In genomic region chr15:79577671-79578426, GRCm38 (mm10) we compare ENCODE assay signal across 14 mouse cellular contexts. TPM values are rescaled to one million over a fixed set of nuclear protein-coding genes. Genes with fewer than 3 reads are reported as not detected.
DNase-seq lines count a peak whose midpoint lies in the region; ATAC-seq and TF ChIP-seq lines count a peak whose summit lies in the region.
"Had no signal": no experiment of that assay in that cellular context is flagged by ENCODE, and none has a peak within 500 bp of the region (broad histone marks: within the 10 kb centered on the region; RNA-seq: fewer than 3 reads in every experiment).

No protein-coding gene starts in this region.

- no peak overlapping the region for H3K9ac ChIP-seq in forebrain, postnatal 0 days
- no peak overlapping the region for H3K9ac ChIP-seq in forebrain, embryonic 12.5 days
- no peak overlapping the region for H3K9ac ChIP-seq in stomach, postnatal 0 days (ENCODE audit: low read length)
- H3K9ac ChIP-seq: midbrain, embryonic 12.5 days had no signal

- H3K9me3 ChIP-seq in forebrain, postnatal 0 days (ENCODE audit: low read length), result no peaks in the 10 kb centered on the region
- H3K9me3 ChIP-seq in forebrain, embryonic 12.5 days, result no peaks in the 10 kb centered on the region
- no peaks in the 10 kb centered on the region for H3K9me3 ChIP-seq in stomach, postnatal 0 days (ENCODE audit: control insufficient read depth, low read length)
- H3K9me3 ChIP-seq: midbrain, embryonic 12.5 days had no signal

- ATAC-seq in forebrain, postnatal 0 days, result no peak
- ATAC-seq in forebrain, embryonic 12.5 days (ENCODE audit: low FRiP score), result no peak
- ATAC-seq in stomach, postnatal 0 days (ENCODE audit: low FRiP score, low TSS enrichment), result no peak

- TF ChIP-seq CTCF in forebrain, postnatal 0 days (IDR thresholded peaks at IDR 0.05; ENCODE audit: low read depth), result no peak
- no peak for TF ChIP-seq CTCF in brain, embryonic 14.5 days (IDR thresholded peaks at IDR 0.05; ENCODE audit: borderline replicate concordance, extremely low read depth, insufficient read depth, insufficient read length)
- no peak for TF ChIP-seq CTCF in olfactory bulb, adult 2 months (IDR thresholded peaks at IDR 0.05; ENCODE audit: insufficient read depth, low read depth, low read length)
- no peak for TF ChIP-seq CTCF in stomach, postnatal 0 days (IDR thresholded peaks at IDR 0.05; ENCODE audit: low read depth)

- no peak overlapping the region for H3K4me2 ChIP-seq in forebrain, postnatal 0 days (ENCODE audit: low read depth)
- no peak overlapping the region for H3K4me2 ChIP-seq in forebrain, embryonic 12.5 days
- no peak overlapping the region for H3K4me2 ChIP-seq in stomach, postnatal 0 days (replicated peaks; ENCODE audit: low read depth)
- H3K4me2 ChIP-seq: midbrain, embryonic 12.5 days had no signal

- no peak for TF ChIP-seq EP300 in stomach, postnatal 0 days (optimal IDR thresholded peaks at IDR 0.05)

- no peaks in the 10 kb centered on the region for H3K27me3 ChIP-seq in forebrain, postnatal 0 days (ENCODE audit: insufficient read depth, low read length)
- no peaks in the 10 kb centered on the region for H3K27me3 ChIP-seq in forebrain, embryonic 12.5 days
- no peaks in the 10 kb centered on the region for H3K27me3 ChIP-seq in stomach, postnatal 0 days (ENCODE audit: control insufficient read depth, insufficient read depth, low read length)
- H3K27me3 ChIP-seq: midbrain, embryonic 12.5 days had no signal

- peak overlapping the region; percentile 10; the same call in 1 of the 2 replicates for H3K27ac ChIP-seq in forebrain, postnatal 0 days (ENCODE audit: low read depth, low read length)
- H3K27ac ChIP-seq in forebrain, embryonic 12.5 days, result no peak overlapping the region
- peak overlapping the region; percentile 92 for H3K27ac ChIP-seq in olfactory bulb, adult 2 months (ENCODE audit: insufficient read depth, low read depth, low read length)
- H3K27ac ChIP-seq in stomach, postnatal 0 days (replicated peaks), result no peak overlapping the region; the same call in 1 of the 2 replicates
- H3K27ac ChIP-seq: midbrain, embryonic 12.5 days had no signal

- peak; percentile 6 for DNase-seq in forebrain, postnatal 0 days
- peak; percentile 68 for DNase-seq in 416B (ENCODE audit: low read depth)
- DNase-seq in brain, embryonic 14.5 days (ENCODE audit: low read depth), result peak; percentile 5
- DNase-seq in urinary bladder, postnatal 14 days (ENCODE audit: low spot score), result no peak
- DNase-seq in stomach, postnatal 0 days (ENCODE audit: low spot score), result no peak
- no peak for DNase-seq in c-Kit-positive CD71-positive TER-119-positive erythroid progenitor cells, embryonic 14.5 days (ENCODE audit: low spot score)
- DNase-seq: adrenal gland, postnatal 25 days; cerebellum, adult 18-20 months; kidney, adult 11 months; retina, postnatal 1 day had no signal

- no peaks in the 10 kb centered on the region for H3K4me1 ChIP-seq in forebrain, postnatal 0 days (ENCODE audit: insufficient read depth)
- H3K4me1 ChIP-seq in forebrain, embryonic 12.5 days, result no peaks in the 10 kb centered on the region
- peaks cover 2% of the 10 kb centered on the region; the same call in 1 of the 2 replicates for H3K4me1 ChIP-seq in olfactory bulb, adult 2 months (ENCODE audit: control insufficient read depth, insufficient read depth, low read length)
- no peaks in the 10 kb centered on the region for H3K4me1 ChIP-seq in stomach, postnatal 0 days (replicated peaks; ENCODE audit: control insufficient read depth, insufficient read depth)
- H3K4me1 ChIP-seq: midbrain, embryonic 12.5 days had no signal

- no peak overlapping the region for H3K4me3 ChIP-seq in forebrain, postnatal 0 days (ENCODE audit: low read depth, low read length)
- no peak overlapping the region for H3K4me3 ChIP-seq in forebrain, embryonic 12.5 days (replicated peaks)
- no peak overlapping the region for H3K4me3 ChIP-seq in olfactory bulb, adult 2 months (ENCODE audit: insufficient read depth, low read depth, low read length)
- H3K4me3 ChIP-seq in stomach, postnatal 0 days (ENCODE audit: low read depth, low read length), result no peak overlapping the region
- H3K4me3 ChIP-seq: midbrain, embryonic 12.5 days had no signal

- H3K36me3 ChIP-seq in forebrain, postnatal 0 days (ENCODE audit: insufficient read depth), result no peaks in the 10 kb centered on the region
- no peaks in the 10 kb centered on the region for H3K36me3 ChIP-seq in forebrain, embryonic 12.5 days (replicated peaks)
- no peaks in the 10 kb centered on the region for H3K36me3 ChIP-seq in stomach, postnatal 0 days (ENCODE audit: control insufficient read depth, insufficient read depth, low read length)
- H3K36me3 ChIP-seq: midbrain, embryonic 12.5 days had no signal

- no peak for TF ChIP-seq POLR2A in brain, embryonic 14.5 days (IDR thresholded peaks at IDR 0.05; ENCODE audit: borderline replicate concordance, extremely low read depth, insufficient read depth, insufficient read length, poor library complexity, severe bottlenecking)
- TF ChIP-seq POLR2A in olfactory bulb, adult 2 months (IDR thresholded peaks at IDR 0.05; ENCODE audit: insufficient read depth, low read depth, low read length), result no peak

- WGBS in forebrain, postnatal 0 days, result 42% methylated on average over 6 of the region's 6 CpGs
- WGBS in forebrain, embryonic 12.5 days, result 51% methylated on average over 6 of the region's 6 CpGs
- WGBS in olfactory bulb, adult 2 months, result 27% methylated on average over 6 of the region's 6 CpGs
- WGBS in stomach, postnatal 0 days, result 44% methylated on average over 6 of the region's 6 CpGs

RNA-seq across cellular contexts. Expression of gene Dmc1, which starts 27.1 kb away (rescaled TPM):
- total RNA-seq in forebrain, postnatal 0 days (2014; rRNA removed), result 1.8 and 3.2 TPM in 2 replicates
- 0.44 and 0.49 TPM in 2 replicates for polyA plus RNA-seq in forebrain, postnatal 0 days (2015; fragmentation: Nextera tagmentation; extraction: Ambion mirVana)
- 1.4 and 1.8 TPM in 2 replicates for polyA plus RNA-seq in forebrain, embryonic 12.5 days (2016; fragmentation: Nextera tagmentation; extraction: Ambion mirVana)
- 4.0 and 5.0 TPM in 2 replicates for polyA plus RNA-seq in brain, embryonic 14.5 days (2012; rRNA removed)
- not detected in 2 replicates for polyA plus RNA-seq in olfactory bulb, adult 2 months (2012; ENCODE audit: insufficient read depth, insufficient read length, low replicate concordance, missing spikeins)
- polyA plus RNA-seq in stomach, postnatal 0 days (2015; fragmentation: Nextera tagmentation; extraction: Ambion mirVana), result 1.6 and 1.7 TPM in 2 replicates
- polyA plus RNA-seq: liver, adult 2 months had no signal

RNA-seq across cellular contexts. Expression of gene Ddx17, which starts 31.3 kb away (rescaled TPM):
- total RNA-seq in forebrain, postnatal 0 days (2014; rRNA removed), result 373 and 392 TPM in 2 replicates
- 21.5 and 26.5 TPM in 2 replicates for polyA plus RNA-seq in forebrain, postnatal 0 days (2015; fragmentation: Nextera tagmentation; extraction: Ambion mirVana)
- polyA plus RNA-seq in forebrain, embryonic 12.5 days (2016; fragmentation: Nextera tagmentation; extraction: Ambion mirVana), result 76.2 and 77.5 TPM in 2 replicates
- polyA plus RNA-seq in brain, embryonic 14.5 days (2012; rRNA removed), result 721 and 963 TPM in 2 replicates
- 399 and 583 TPM in 2 replicates for polyA plus RNA-seq in olfactory bulb, adult 2 months (2012; ENCODE audit: insufficient read depth, insufficient read length, low replicate concordance, missing spikeins)
- 15.5 and 17.1 TPM in 2 replicates for polyA plus RNA-seq in stomach, postnatal 0 days (2015; fragmentation: Nextera tagmentation; extraction: Ambion mirVana)

Comparison
In these comparisons a context has a peak if more than half of its experiments do, and no peak if none do; other contexts are left out.
1. H3K27ac ChIP-seq: peak in forebrain, postnatal 0 days (single experiment) and olfactory bulb, adult 2 months (single experiment); none in forebrain, embryonic 12.5 days (single experiment) and stomach, postnatal 0 days (single experiment).
2. DNase-seq: peak in forebrain, postnatal 0 days (single experiment), 416B (single experiment) and brain, embryonic 14.5 days (single experiment); none in urinary bladder, postnatal 14 days (single experiment), stomach, postnatal 0 days (single experiment) and c-Kit-positive CD71-positive TER-119-positive erythroid progenitor cells, embryonic 14.5 days (single experiment).